Mouse (Mus musculus) liver, embryonic 16.5 days (tissue): ENCODE measurements at regions not wholly inside any gene's neighbourhood (a gene's known extent, or its start where the extent isn't known, plus 50 kb on each side); places are given as distances from the start of the nearest gene placed in this dataset.

Source experiments
- ATAC-seq: fragments of 200-750 bp; cut with Nextera tagmentation; 2 replicates; pipeline ENCODE4 v1.8.0; 2017; ENCODE audit warnings: low read depth, mild to moderate bottlenecking, moderate number of reproducible peaks, moderate library complexity
- H3K27ac ChIP-seq: fragments of 300-500 bp; sonication (generic); 2 replicates; pipeline ENCODE4 v1.5.1; 2014; ENCODE audit warnings: mild to moderate bottlenecking, low read length
- H3K27me3 ChIP-seq: fragments of 300-500 bp; sonication (generic); 2 replicates; pipeline ENCODE4 v1.6.1; 2014; ENCODE audit warnings: low read depth, low read length, mixed read lengths; ENCODE audit not compliant: control insufficient read depth, insufficient read depth
- H3K36me3 ChIP-seq: fragments of 300-500 bp; sonication (generic); 2 replicates; pipeline ENCODE4 v1.6.1; 2014; ENCODE audit warnings: mild to moderate bottlenecking; ENCODE audit not compliant: control insufficient read depth, insufficient read depth
- H3K4me1 ChIP-seq: fragments of 300-500 bp; sonication (generic); 2 replicates; pipeline ENCODE4 v1.6.1; 2014; ENCODE audit warnings: low read depth, low read length, mixed read lengths; ENCODE audit not compliant: control insufficient read depth
- H3K4me2 ChIP-seq: fragments of 300-500 bp; sonication (generic); 2 replicates; pipeline ENCODE4 v1.6.1; 2014; ENCODE audit warnings: low read depth, low read length, mixed read lengths
- H3K4me3 ChIP-seq: fragments of 300-500 bp; sonication (generic); 2 replicates; pipeline ENCODE4 v1.5.1; 2014; ENCODE audit warnings: low read depth, mild to moderate bottlenecking, low read length
- H3K9ac ChIP-seq: fragments of 300-500 bp; sonication (generic); 2 replicates; pipeline ENCODE4 v1.6.1; 2014; ENCODE audit warnings: low read depth, low read length
- H3K9me3 ChIP-seq: fragments of 300-500 bp; sonication (generic); replicated peaks from 2 replicates; pipeline ENCODE4 v1.6.1; 2016; ENCODE audit warnings: low read length; ENCODE audit not compliant: control insufficient read depth
- WGBS: fragments of 180-500 bp; shearing (Covaris S2); extraction: QIAGEN DNeasy Blood & Tissue Kit; methylation state at CpG from one replicate; pipeline ENCODE4 v1.1.7; 2014; ENCODE audit not compliant: insufficient replicate concordance; 5-methylcytosine and 5-hydroxymethylcytosine counted together

DNA sequence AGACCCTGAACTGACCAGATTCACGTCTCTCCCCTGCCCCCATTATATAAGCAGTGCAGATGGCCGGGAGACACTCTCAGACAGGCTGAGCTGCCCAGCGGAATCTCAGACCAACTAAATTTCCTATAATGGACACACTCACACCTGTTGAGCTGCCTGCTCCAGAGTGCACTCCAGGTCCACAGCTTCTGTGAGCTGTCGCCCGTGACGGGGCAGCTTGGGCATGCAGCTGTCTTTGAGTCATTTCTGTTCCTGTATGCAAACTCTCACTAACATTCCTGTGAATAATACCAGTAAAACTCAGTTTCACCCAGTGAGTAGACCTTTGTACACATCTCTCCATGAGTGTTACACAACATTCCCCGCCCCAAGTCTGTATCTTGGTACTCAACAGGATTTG lies 269.4 kb upstream of the Rnaseh2b start:
- ATAC-seq, result no peak
- WGBS, result 60% methylated on average over 7 of the region's 7 CpGs

DNA sequence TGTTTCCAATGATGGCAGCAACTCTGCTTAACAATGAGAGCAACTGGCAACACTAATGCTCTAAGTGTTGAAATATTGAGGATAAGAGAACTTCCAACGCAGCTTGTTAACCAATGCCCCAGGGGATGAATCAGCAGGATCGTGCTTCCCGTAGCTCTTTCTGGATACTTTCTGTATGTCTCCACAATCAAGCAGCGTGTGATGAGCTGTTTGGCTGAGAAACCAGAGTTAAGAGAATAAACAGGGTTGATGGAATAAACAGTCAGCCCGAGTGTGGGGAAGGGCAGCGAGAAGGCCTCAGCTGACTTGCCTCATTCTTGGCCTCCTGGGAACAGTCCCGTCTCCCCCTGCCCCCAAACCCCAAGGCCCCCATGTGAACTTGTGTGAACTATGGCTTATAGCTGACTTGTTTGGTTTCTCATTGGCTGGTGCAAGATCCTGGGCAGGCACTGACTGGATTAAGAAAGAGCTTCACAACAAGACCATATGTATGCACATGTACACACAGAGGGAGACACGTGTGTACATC lies 264.6 kb upstream of the Rnaseh2b start:
- Histone ChIP-seq H3K9me3 (no peaks in the 10 kb centered on the region), H3K4me2 (no peak overlapping the region), H3K4me1 (no peaks in the 10 kb centered on the region), H3K27me3 (no peaks in the 10 kb centered on the region), H3K9ac (no peak overlapping the region), H3K36me3 (no peaks in the 10 kb centered on the region), H3K4me3 (no peak overlapping the region), H3K27ac (no peak overlapping the region)
- WGBS, result 65% methylated on average over 8 of the region's 8 CpGs
- ATAC-seq, result no peak

More for the DNA sequence above, 269.4 kb upstream of the Rnaseh2b start:
- Histone ChIP-seq H3K4me3 (no peak overlapping the region), H3K27me3 (no peaks in the 10 kb centered on the region), H3K9me3 (no peaks in the 10 kb centered on the region), H3K27ac (no peak overlapping the region), H3K9ac (no peak overlapping the region), H3K36me3 (no peaks in the 10 kb centered on the region), H3K4me2 (no peak overlapping the region), H3K4me1 (no peaks in the 10 kb centered on the region)

DNA sequence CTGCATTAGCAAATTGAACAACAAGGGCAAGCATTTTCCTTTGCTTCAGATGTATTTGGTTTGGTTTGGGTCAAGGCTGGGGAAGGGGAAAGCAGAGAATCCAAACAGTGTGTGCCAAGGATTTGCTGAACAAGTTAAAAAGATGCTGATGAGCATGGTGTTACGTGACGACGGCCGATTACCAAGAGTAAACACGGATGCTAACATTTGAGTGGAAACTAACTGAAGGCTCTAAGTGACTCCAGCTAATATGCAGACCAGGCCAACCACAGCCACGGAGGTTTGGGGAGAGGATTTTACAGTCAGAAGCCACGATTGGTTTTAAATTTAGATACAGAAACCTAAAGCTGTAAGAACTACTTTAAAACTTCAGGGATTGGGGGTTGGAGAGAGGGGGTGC lies 262.3 kb upstream of the Rnaseh2b start:
- Histone ChIP-seq H3K4me2 (no peak overlapping the region), H3K27me3 (no peaks in the 10 kb centered on the region), H3K36me3 (no peaks in the 10 kb centered on the region), H3K9ac (no peak overlapping the region), H3K4me3 (no peak overlapping the region), H3K9me3 (no peaks in the 10 kb centered on the region), H3K27ac (no peak overlapping the region), H3K4me1 (no peaks in the 10 kb centered on the region)
- 59% methylated on average over 7 of the region's 7 CpGs for WGBS
- ATAC-seq, result no peak

- no peak overlapping the region for H3K4me3 ChIP-seq
- H3K27ac ChIP-seq, result no peak overlapping the region
- no peak for ATAC-seq
- no peaks in the 10 kb centered on the region for H3K27me3 ChIP-seq
- H3K4me1 ChIP-seq, result no peaks in the 10 kb centered on the region
- H3K36me3 ChIP-seq, result no peaks in the 10 kb centered on the region
- H3K9me3 ChIP-seq, result no peaks in the 10 kb centered on the region
- no peak overlapping the region for H3K4me2 ChIP-seq
- H3K9ac ChIP-seq, result no peak overlapping the region
- WGBS, result 76% methylated on average over 4 of the region's 4 CpGs
Observed at GRCm38 (mm10) chr14:62033661-62034060, 258.7 kb upstream of the Rnaseh2b start.

GRCm38 (mm10) chr14:62034664-62035063 lies 257.7 kb upstream of the Rnaseh2b start:
- Histone ChIP-seq H3K9ac (no peak overlapping the region), H3K4me3 (no peak overlapping the region), H3K27me3 (no peaks in the 10 kb centered on the region), H3K27ac (no peak overlapping the region), H3K36me3 (no peaks in the 10 kb centered on the region), H3K4me2 (no peak overlapping the region), H3K9me3 (no peaks in the 10 kb centered on the region), H3K4me1 (no peaks in the 10 kb centered on the region)
- no peak for ATAC-seq
- WGBS, result 48% methylated on average over 4 of the region's 4 CpGs

DNA sequence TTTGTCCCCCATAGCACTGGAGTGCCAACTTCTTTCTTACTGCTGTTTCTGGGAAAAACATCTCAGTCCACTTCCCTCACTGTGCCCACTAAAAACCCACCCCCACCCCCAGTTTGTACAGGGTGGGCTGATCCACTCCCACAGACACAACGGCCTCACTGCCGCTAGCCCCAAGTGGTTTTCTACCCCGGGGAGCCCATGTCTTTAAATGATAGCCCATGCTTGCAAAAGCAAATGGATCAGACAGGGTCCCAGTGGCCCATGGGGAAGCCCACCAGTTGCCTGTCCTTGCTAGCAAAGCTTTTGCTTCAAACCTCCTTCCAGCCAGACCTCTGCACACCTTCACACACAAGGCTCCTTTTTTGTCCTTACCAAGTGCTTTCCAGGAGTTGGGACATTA lies 257.0 kb upstream of the Rnaseh2b start:
- Histone ChIP-seq H3K4me1 (no peaks in the 10 kb centered on the region), H3K9ac (no peak overlapping the region), H3K27ac (no peak overlapping the region), H3K9me3 (no peaks in the 10 kb centered on the region), H3K36me3 (no peaks in the 10 kb centered on the region), H3K4me2 (no peak overlapping the region), H3K4me3 (no peak overlapping the region), H3K27me3 (no peaks in the 10 kb centered on the region)
- no peak for ATAC-seq
- 76% methylated on average over 3 of the region's 3 CpGs for WGBS

DNA sequence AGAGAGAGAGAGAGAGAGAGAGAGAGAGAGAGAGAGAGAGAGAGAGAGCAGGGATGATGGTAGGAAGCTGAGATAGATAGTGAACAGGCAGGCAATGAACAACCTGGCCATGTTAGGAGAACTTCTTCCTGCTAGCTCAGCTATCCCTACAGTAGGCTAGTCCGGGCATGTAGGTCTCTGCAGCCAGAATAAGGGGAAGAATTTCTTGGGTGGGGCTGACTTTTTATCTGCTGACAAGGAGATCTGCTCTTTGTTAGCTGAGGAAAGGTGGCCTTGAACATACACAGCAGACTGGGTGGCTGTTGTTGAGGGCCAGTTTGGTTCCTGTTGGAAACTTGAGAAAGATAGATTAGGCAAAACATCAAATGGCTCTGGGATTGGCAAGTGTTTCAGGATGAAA lies 254.9 kb upstream of the Rnaseh2b start:
- ATAC-seq, result no peak
- Histone ChIP-seq H3K4me1 (no peaks in the 10 kb centered on the region), H3K36me3 (no peaks in the 10 kb centered on the region), H3K27ac (no peak overlapping the region), H3K9me3 (no peaks in the 10 kb centered on the region), H3K4me2 (no peak overlapping the region), H3K4me3 (no peak overlapping the region), H3K9ac (no peak overlapping the region), H3K27me3 (no peaks in the 10 kb centered on the region)
- 54% methylated on average over 1 of the region's 1 CpGs for WGBS

- no peak overlapping the region for H3K4me2 ChIP-seq
- H3K9ac ChIP-seq, result no peak overlapping the region
- H3K4me1 ChIP-seq, result no peaks in the 10 kb centered on the region
- ATAC-seq, result no peak
- no peaks in the 10 kb centered on the region for H3K27me3 ChIP-seq
- H3K36me3 ChIP-seq, result no peaks in the 10 kb centered on the region
- WGBS, result 80% methylated on average over 5 of the region's 5 CpGs
- no peaks in the 10 kb centered on the region for H3K9me3 ChIP-seq
- no peak overlapping the region for H3K27ac ChIP-seq
- H3K4me3 ChIP-seq, result no peak overlapping the region
Observed at GRCm38 (mm10) chr14:62037917-62038316, 254.5 kb upstream of the Rnaseh2b start.

DNA sequence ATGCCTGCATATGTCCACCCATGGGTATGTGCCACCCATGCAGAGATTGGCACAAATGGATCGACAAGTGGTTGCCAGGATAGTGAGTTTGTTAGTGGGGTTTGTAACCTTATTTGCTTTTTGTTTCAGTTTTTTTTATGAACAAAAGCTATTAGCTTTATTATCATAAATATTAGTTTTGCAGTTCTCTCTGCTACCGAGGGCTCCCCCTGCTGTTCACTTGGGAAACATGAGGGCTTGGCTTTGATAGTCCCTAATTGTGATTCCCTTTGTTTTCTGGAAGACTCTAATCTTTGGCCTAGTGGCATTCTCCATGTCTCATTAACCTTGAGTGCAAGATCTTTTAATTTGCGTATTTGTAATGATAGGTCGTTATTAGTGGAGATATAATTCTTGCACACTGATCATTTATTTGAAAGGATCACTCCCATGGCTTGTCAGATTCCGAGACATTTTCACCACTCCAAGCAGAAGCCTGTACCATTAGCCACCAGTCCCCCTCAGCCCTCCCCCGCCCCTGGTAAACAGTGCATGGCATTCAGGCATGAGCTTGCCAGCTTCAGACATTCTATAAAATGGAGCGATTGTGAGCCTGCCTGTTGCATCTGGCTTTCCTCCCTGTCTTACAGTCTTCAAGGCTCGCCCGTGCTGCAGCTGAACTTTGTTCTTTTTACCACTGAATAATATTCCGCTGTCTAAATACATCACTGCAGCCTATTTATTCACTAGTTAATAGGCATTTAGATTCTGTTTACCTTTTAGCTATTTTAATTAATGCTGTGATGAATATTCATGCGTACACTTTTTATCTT lies 249.9 kb upstream of the Rnaseh2b start:
- H3K4me2 ChIP-seq, result no peak overlapping the region
- no peak overlapping the region for H3K4me3 ChIP-seq
- no peaks in the 10 kb centered on the region for H3K4me1 ChIP-seq
- no peak overlapping the region for H3K9ac ChIP-seq
- H3K36me3 ChIP-seq, result no peaks in the 10 kb centered on the region
- no peaks in the 10 kb centered on the region for H3K27me3 ChIP-seq
- 53% methylated on average over 11 of the region's 11 CpGs for WGBS
- H3K9me3 ChIP-seq, result no peaks in the 10 kb centered on the region
- no peak for ATAC-seq
- H3K27ac ChIP-seq, result no peak overlapping the region
